Mouse (Mus musculus): ENCODE measurements at regions not wholly inside any gene's neighbourhood (a gene's known extent, or its start where the extent isn't known, plus 50 kb on each side); places are given as distances from the start of the nearest gene placed in this dataset.

DNA sequence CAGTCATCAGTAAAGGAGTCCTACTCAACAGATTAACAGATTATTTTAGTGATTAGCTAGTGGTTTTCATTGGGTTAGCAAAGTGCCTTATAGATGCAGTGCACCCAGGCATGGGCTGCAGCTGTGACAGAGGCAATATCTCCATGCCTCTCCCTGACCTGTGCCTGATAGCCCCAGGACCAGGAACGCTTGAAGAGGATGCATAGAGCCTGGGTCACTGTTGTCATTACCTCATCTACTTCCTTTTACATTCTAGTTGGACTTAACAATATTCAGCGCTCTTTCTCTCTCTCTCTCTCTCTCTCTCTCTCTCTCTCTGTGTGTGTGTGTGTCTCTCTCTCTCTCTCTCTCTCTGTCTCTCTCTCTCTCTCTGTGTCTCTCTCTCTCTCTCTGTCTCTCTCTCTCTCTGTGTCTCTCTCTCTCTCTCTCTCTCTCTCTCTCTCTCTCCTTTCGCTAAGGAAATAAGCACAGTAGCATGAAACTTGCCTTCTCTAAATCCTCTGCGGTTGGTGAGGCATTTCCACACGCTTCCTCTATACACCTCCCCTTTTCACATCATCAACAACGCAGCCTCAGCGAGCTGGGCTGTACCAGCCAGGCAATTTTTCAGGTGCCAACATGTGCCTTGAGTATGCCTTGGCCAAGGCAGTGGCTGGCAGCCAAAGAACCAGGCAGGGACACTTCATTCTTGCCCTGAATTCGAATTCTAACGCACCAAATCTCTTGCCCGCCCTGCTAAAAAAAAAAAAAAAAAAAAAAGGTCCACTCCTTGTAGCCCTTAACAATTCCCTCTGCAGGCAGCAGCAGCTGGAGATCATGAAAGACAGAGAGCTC is 131.6 kb downstream of the Srek1 start:
- Histone ChIP-seq H3K36me3 (ENCODE audit: control insufficient read depth, insufficient read depth) (no peaks in the 10 kb centered on the region), H3K79me2 (ENCODE audit: control insufficient read depth, insufficient read depth) (no peaks in the 10 kb centered on the region), H3K27me3 (ENCODE audit: control insufficient read depth, insufficient read depth, insufficient read length) (no peaks in the 10 kb centered on the region), H3ac (ENCODE audit: control insufficient read depth, insufficient read length) (no peak overlapping the region), H3K4me2 (ENCODE audit: low read depth) (no peak overlapping the region), H3K4me3 (no peak overlapping the region)
- TF ChIP-seq MYOD1 (IDR thresholded peaks at IDR 0.05; ENCODE audit: control insufficient read depth in 1 of 3, insufficient read length in 2 of 3, low read depth in 2 of 3) (no peak), MAX (IDR thresholded peaks at IDR 0.05; ENCODE audit: low read depth) (no peak), E2F4 (IDR thresholded peaks at IDR 0.05; ENCODE audit: insufficient read depth) (no peak), MYOG (IDR thresholded peaks at IDR 0.05; ENCODE audit: control insufficient read depth in 1 of 3, insufficient read depth in 1 of 3, insufficient read length in 2 of 3, low read depth in 2 of 3) (no peak), CEBPB (IDR thresholded peaks at IDR 0.05; ENCODE audit: insufficient read depth, poor library complexity, severe bottlenecking) (no peak), TCF3 (IDR thresholded peaks at IDR 0.05; ENCODE audit: insufficient read length, low read depth) (no peak), REST (IDR thresholded peaks at IDR 0.05; ENCODE audit: insufficient read depth, insufficient read length) (no peak), POLR2AphosphoS2 (IDR thresholded peaks at IDR 0.05; ENCODE audit: insufficient read length, low read depth) (no peak), USF1 (IDR thresholded peaks at IDR 0.05; ENCODE audit: low read depth) (no peak), POLR2A (IDR thresholded peaks at IDR 0.05; ENCODE audit: insufficient read length, low read depth) (no peak)

DNA sequence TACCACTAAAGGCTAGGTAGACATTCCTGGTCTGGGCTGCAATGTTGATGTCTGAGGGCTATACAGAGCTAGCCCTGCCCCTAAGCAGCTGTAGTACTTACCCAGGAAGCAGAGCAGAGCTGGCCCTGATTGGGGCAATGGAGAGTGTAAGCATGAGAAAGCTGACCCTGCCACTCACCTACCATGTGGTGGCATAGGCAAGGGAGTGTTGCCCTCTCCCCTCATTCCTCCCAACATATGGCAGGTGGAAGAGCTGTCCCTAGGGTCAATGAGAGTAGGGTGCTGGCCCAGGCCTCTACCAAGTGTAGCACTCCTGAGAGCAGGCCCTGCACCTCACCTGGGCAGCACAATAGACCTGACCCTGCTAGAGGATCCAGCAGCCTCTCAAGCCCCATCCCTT is 136.4 kb downstream of the Srek1 start:
- no peak overlapping the region for H3K4me2 ChIP-seq (ENCODE audit: low read depth)
- H3K79me2 ChIP-seq (ENCODE audit: control insufficient read depth, insufficient read depth) = no peaks in the 10 kb centered on the region
- no peak overlapping the region for H3ac ChIP-seq (ENCODE audit: control insufficient read depth, insufficient read length)
- H3K27me3 ChIP-seq (ENCODE audit: control insufficient read depth, insufficient read depth, insufficient read length) = no peaks in the 10 kb centered on the region
- TF ChIP-seq USF1 (IDR thresholded peaks at IDR 0.05; ENCODE audit: low read depth) (no peak), MAX (IDR thresholded peaks at IDR 0.05; ENCODE audit: low read depth) (no peak), TCF3 (IDR thresholded peaks at IDR 0.05; ENCODE audit: insufficient read length, low read depth) (no peak), POLR2AphosphoS2 (IDR thresholded peaks at IDR 0.05; ENCODE audit: insufficient read length, low read depth) (no peak), REST (IDR thresholded peaks at IDR 0.05; ENCODE audit: insufficient read depth, insufficient read length) (no peak), MYOG (IDR thresholded peaks at IDR 0.05; ENCODE audit: control insufficient read depth in 1 of 3, insufficient read depth in 1 of 3, insufficient read length in 2 of 3, low read depth in 2 of 3) (no peak), CEBPB (IDR thresholded peaks at IDR 0.05; ENCODE audit: insufficient read depth, poor library complexity, severe bottlenecking) (no peak), POLR2A (IDR thresholded peaks at IDR 0.05; ENCODE audit: insufficient read length, low read depth) (no peak), TCF12 (IDR thresholded peaks at IDR 0.05; ENCODE audit: insufficient read depth, poor library complexity, severe bottlenecking) (no peak), SRF (IDR thresholded peaks at IDR 0.05; ENCODE audit: control insufficient read depth, insufficient read length, low read depth) (no peak), E2F4 (IDR thresholded peaks at IDR 0.05; ENCODE audit: insufficient read depth) (no peak), MYOD1 (IDR thresholded peaks at IDR 0.05; ENCODE audit: control insufficient read depth in 1 of 3, insufficient read length in 2 of 3, low read depth in 2 of 3) (no peak)
- H3K36me3 ChIP-seq (ENCODE audit: control insufficient read depth, insufficient read depth) = no peaks in the 10 kb centered on the region
- no peak overlapping the region for H3K4me3 ChIP-seq

DNA sequence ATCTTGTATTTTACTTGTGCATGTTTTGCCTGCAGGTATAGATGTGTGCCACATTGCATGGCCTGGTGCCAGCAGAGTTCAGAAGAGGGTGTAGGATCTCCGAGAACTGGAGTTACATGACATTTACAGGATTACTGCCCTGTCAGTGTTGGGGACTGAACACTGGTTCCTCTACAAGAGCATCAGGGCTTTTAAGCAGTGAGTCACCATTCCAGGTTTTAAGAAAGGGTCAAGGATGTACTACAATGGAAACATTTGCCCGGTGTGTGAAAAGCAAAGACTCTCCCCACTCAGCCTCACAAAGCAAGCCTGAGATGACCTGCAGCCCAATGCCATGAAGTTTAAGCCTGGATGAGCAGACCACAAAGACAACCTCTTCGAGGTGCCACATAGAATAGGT is 137.0 kb downstream of the Srek1 start:
- no peaks in the 10 kb centered on the region for H3K27me3 ChIP-seq (ENCODE audit: control insufficient read depth, insufficient read depth, insufficient read length)
- H3K79me2 ChIP-seq (ENCODE audit: control insufficient read depth, insufficient read depth) = no peaks in the 10 kb centered on the region
- no peak overlapping the region for H3K4me3 ChIP-seq
- no peak overlapping the region for H3K4me2 ChIP-seq (ENCODE audit: low read depth)
- no peak overlapping the region for H3ac ChIP-seq (ENCODE audit: control insufficient read depth, insufficient read length)
- H3K36me3 ChIP-seq (ENCODE audit: control insufficient read depth, insufficient read depth) = no peaks in the 10 kb centered on the region
- TF ChIP-seq POLR2AphosphoS2 (IDR thresholded peaks at IDR 0.05; ENCODE audit: insufficient read length, low read depth) = no peak
- TF ChIP-seq CEBPB (IDR thresholded peaks at IDR 0.05; ENCODE audit: insufficient read depth, poor library complexity, severe bottlenecking) = no peak
- TF ChIP-seq MAX (IDR thresholded peaks at IDR 0.05; ENCODE audit: low read depth) = no peak
- no peak for TF ChIP-seq E2F4 (IDR thresholded peaks at IDR 0.05; ENCODE audit: insufficient read depth)
- no peak for TF ChIP-seq USF1 (IDR thresholded peaks at IDR 0.05; ENCODE audit: low read depth)
- TF ChIP-seq MYOG (IDR thresholded peaks at IDR 0.05; ENCODE audit: control insufficient read depth in 1 of 3, insufficient read depth in 1 of 3, insufficient read length in 2 of 3, low read depth in 2 of 3) = no peak
- no peak for TF ChIP-seq TCF12 (IDR thresholded peaks at IDR 0.05; ENCODE audit: insufficient read depth, poor library complexity, severe bottlenecking)
- no peak for TF ChIP-seq POLR2A (IDR thresholded peaks at IDR 0.05; ENCODE audit: insufficient read length, low read depth)
- no peak for TF ChIP-seq TCF3 (IDR thresholded peaks at IDR 0.05; ENCODE audit: insufficient read length, low read depth)
- TF ChIP-seq SRF (IDR thresholded peaks at IDR 0.05; ENCODE audit: control insufficient read depth, insufficient read length, low read depth) = no peak
- TF ChIP-seq MYOD1 (IDR thresholded peaks at IDR 0.05; ENCODE audit: control insufficient read depth in 1 of 3, insufficient read length in 2 of 3, low read depth in 2 of 3) = no peak
- TF ChIP-seq REST (IDR thresholded peaks at IDR 0.05; ENCODE audit: insufficient read depth, insufficient read length) = no peak

DNA sequence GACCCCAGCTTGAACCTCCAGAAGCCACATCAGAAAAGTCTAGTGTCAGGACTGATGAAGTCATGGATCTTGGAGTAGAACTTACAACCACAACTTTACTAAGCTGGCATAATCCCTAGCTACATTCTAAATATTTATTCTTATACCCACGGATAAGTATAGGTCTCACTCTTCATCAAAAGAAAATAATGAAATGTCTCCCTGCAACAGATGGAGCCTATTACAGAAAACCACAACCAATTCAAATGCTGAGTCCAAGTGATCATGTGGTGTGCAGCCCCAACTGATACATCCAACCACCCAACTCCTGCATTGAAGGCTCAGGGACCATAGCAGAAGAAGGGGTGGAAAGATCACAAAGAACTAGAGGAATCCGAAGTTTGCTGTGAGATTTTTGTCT is 137.8 kb downstream of the Srek1 start:
- H3K36me3 ChIP-seq (ENCODE audit: control insufficient read depth, insufficient read depth) = no peaks in the 10 kb centered on the region
- H3K4me3 ChIP-seq = no peak overlapping the region
- no peak overlapping the region for H3K4me2 ChIP-seq (ENCODE audit: low read depth)
- H3K79me2 ChIP-seq (ENCODE audit: control insufficient read depth, insufficient read depth) = no peaks in the 10 kb centered on the region
- H3K27me3 ChIP-seq (ENCODE audit: control insufficient read depth, insufficient read depth, insufficient read length) = no peaks in the 10 kb centered on the region
- TF ChIP-seq MYOD1 (IDR thresholded peaks at IDR 0.05; ENCODE audit: control insufficient read depth in 1 of 3, insufficient read length in 2 of 3, low read depth in 2 of 3) (no peak), E2F4 (IDR thresholded peaks at IDR 0.05; ENCODE audit: insufficient read depth) (no peak), TCF3 (IDR thresholded peaks at IDR 0.05; ENCODE audit: insufficient read length, low read depth) (no peak)
- no peak overlapping the region for H3ac ChIP-seq (ENCODE audit: control insufficient read depth, insufficient read length)

Data from myocyte (in vitro differentiated cells).